Mouse (Mus musculus) limb, embryonic 13.5 days (tissue): ENCODE results near the gene Flcn. TPM values are rescaled to one million over a fixed set of nuclear protein-coding genes. Genes with fewer than 3 reads are reported as not detected.

Experiments
- ATAC-seq: fragments of 200-750 bp; cut with Nextera tagmentation; 2 replicates; pipeline ENCODE4 v1.8.0; 2017; ENCODE audit warnings: low read depth, moderate number of reproducible peaks, moderate TSS enrichment; ENCODE audit not compliant: low FRiP score
- H3K27ac ChIP-seq: fragments of 300-500 bp; sonication (generic); 2 replicates; pipeline ENCODE4 v1.5.1; 2015; ENCODE audit warnings: inconsistent platforms, mild to moderate bottlenecking, moderate library complexity
- H3K27me3 ChIP-seq: fragments of 300-500 bp; sonication (generic); 2 replicates; pipeline ENCODE4 v1.6.1; 2015; ENCODE audit warnings: mild to moderate bottlenecking, inconsistent platforms
- H3K36me3 ChIP-seq: fragments of 300-500 bp; sonication (generic); 2 replicates; pipeline ENCODE4 v1.6.1; 2015; ENCODE audit warnings: inconsistent platforms, mild to moderate bottlenecking, moderate library complexity
- H3K4me1 ChIP-seq: fragments of 300-500 bp; sonication (generic); 2 replicates; pipeline ENCODE4 v1.6.1; 2015; ENCODE audit warnings: inconsistent platforms
- H3K4me2 ChIP-seq: fragments of 300-500 bp; sonication (generic); replicated peaks from 2 replicates; pipeline ENCODE4 v1.6.1; 2015; ENCODE audit warnings: inconsistent platforms, mild to moderate bottlenecking, moderate library complexity
- H3K4me3 ChIP-seq: fragments of 300-500 bp; sonication (generic); 2 replicates; pipeline ENCODE4 v1.5.1; 2015; ENCODE audit warnings: moderate library complexity, mild to moderate bottlenecking, inconsistent platforms
- H3K9ac ChIP-seq: fragments of 300-500 bp; sonication (generic); 2 replicates; pipeline ENCODE4 v1.6.1; 2015; ENCODE audit warnings: mild to moderate bottlenecking, inconsistent platforms
- H3K9me3 ChIP-seq: fragments of 300-500 bp; sonication (generic); 2 replicates; pipeline ENCODE4 v1.6.1; 2016; ENCODE audit warnings: inconsistent platforms
- WGBS: fragments of 180-500 bp; shearing (Covaris S2); methylation state at CpG from one replicate; pipeline ENCODE4 v1.1.7; 2015; 5-methylcytosine and 5-hydroxymethylcytosine counted together
- polyA plus RNA-seq: library from polyadenylated mRNA; unstranded; fragments of >200 nt; fragmentation: Nextera tagmentation; extraction: Ambion mirVana; gene quantifications from 2 replicates; pipeline ENCODE4 v1.2.1, GENCODE M21; 2015

Flcn gene
- polyA plus RNA-seq, 1 experiment from 2014 or later = 40.8 TPM

DNA sequence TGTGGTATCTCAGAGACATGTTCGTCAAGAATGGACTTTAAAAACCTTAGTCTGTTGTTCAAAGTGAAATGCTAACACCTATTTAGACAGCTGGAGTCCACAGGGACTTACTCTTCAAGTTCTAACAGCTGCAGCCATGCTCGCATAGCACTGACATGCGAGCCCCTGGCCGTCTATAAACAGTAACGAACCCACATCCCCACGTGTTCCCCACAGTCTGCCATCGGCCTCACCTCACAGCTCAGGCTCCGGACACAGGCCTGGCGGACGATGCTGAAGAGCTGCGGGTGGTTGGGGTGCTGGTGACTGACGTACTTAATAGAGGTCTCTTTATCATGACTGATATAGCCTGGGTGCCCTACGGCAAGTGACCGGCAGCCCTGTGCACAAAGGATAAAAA lies 6.3 kb downstream of the Flcn start:
- Histone ChIP-seq H3K4me2 (no peak overlapping the region), H3K27ac (no peak overlapping the region), H3K36me3 (peaks cover 94% of the 10 kb centered on the region), H3K9ac (0 out of 2 replicates have a peak overlapping the region, but pooled peaks have one; percentile 31), H3K27me3 (no peaks in the 10 kb centered on the region), H3K4me1 (peaks cover 3% of the 10 kb centered on the region), H3K4me3 (no peak overlapping the region), H3K9me3 (no peaks in the 10 kb centered on the region)
- WGBS = 65% methylated on average over 14 of the region's 14 CpGs
- ATAC-seq = no peak

DNA sequence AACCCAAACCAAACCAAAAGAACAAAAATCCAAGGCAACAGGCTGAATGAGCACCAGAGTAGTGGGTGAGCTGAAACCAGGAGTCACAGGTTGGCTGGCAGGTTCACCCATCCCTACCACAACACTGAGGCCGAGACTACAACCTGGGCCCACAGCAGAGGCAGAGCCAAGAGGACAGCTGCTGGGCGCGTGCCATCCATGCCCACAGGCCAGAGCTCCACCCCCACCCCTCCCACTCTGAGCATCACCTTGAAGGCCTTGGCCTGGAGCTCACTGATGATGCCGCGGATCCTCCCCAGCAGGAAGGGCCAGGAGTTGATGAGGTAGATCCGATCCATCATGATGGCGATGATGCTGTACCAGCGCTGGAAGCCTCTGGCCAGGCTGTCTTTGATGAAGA lies 7.9 kb downstream of the Flcn start:
- Histone ChIP-seq H3K4me2 (no peak overlapping the region), H3K9ac (no peak overlapping the region), H3K4me1 (no peaks in the 10 kb centered on the region), H3K27me3 (no peaks in the 10 kb centered on the region), H3K27ac (no peak overlapping the region), H3K36me3 (peaks cover 100% of the 10 kb centered on the region), H3K9me3 (no peaks in the 10 kb centered on the region), H3K4me3 (no peak overlapping the region)
- WGBS = 95% methylated on average over 8 of the region's 8 CpGs
- ATAC-seq = no peak

DNA sequence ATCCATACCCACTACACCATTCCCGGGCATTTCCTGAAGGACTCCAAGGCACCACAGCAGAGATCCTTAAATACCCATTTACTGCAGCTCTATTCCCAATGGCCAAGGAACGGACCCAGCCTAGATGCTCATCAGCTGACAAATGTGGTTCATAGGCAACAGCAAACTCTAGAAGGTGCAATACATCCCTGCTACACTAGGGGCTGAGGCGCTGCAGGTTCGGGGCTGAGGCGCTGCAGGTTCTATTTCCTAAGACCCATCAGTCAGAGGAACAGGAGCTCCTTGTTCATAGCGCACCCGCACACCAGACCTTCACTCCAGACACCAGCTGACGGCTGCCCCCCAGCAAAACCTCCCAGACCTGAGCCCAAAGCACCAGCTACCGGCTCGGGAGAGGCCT lies 9.4 kb downstream of the Flcn start:
- Histone ChIP-seq H3K4me2 (no peak overlapping the region), H3K36me3 (peaks cover 100% of the 10 kb centered on the region), H3K27me3 (no peaks in the 10 kb centered on the region), H3K4me1 (no peaks in the 10 kb centered on the region), H3K27ac (no peak overlapping the region), H3K9ac (no peak overlapping the region), H3K9me3 (no peaks in the 10 kb centered on the region), H3K4me3 (no peak overlapping the region)
- no peak for ATAC-seq
- WGBS = 95% methylated on average over 10 of the region's 10 CpGs

DNA sequence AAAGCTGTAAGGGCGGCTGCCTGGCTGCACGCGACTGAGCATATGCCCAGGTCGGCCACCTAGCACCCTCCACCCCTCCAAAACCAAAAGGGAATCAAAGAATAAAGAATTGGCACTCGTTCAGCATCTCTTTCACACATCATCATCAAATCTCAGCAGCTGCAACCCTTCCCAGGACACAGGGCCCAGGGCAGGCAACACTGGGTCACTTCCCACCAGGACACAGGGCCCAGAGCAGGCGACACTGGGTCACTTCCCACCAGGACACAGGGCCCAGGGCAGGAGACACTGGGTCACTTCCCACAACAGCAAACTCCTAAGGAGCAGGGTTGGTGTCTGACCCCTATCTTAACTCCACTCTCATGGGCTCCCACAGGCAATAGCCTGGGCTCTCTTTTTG lies 16.4 kb downstream of the Flcn start:
- no peak overlapping the region for H3K27ac ChIP-seq
- no peak for ATAC-seq
- peaks cover 74% of the 10 kb centered on the region for H3K36me3 ChIP-seq
- no peak overlapping the region for H3K4me2 ChIP-seq
- H3K9ac ChIP-seq = no peak overlapping the region
- no peaks in the 10 kb centered on the region for H3K4me1 ChIP-seq
- WGBS = 91% methylated on average over 6 of the region's 6 CpGs
- H3K27me3 ChIP-seq = no peaks in the 10 kb centered on the region
- no peaks in the 10 kb centered on the region for H3K9me3 ChIP-seq
- no peak overlapping the region for H3K4me3 ChIP-seq

DNA sequence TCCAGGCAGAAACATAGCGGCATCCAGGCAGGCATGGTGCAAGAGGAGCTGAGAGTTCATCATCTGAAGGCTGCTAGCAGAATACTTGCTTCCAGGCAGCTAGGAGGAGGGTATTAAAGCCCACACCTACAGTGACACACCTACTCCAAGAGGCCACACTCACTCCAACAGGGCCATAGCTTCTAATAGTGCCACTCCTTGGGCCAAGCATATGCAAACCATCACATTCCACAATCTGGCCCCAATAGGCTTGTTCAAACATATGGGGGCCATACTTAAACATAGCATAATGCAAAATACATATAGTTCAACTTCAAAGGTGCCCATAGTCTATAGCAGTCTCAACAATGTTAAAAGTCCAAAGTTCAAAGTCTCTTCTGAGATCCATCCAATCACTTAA lies 20.5 kb downstream of the Flcn start:
- Histone ChIP-seq H3K4me1 (peaks cover 10% of the 10 kb centered on the region), H3K9me3 (no peaks in the 10 kb centered on the region), H3K4me2 (no peak overlapping the region), H3K9ac (no peak overlapping the region), H3K27me3 (peaks cover 6% of the 10 kb centered on the region), H3K36me3 (peaks cover 33% of the 10 kb centered on the region), H3K4me3 (no peak overlapping the region), H3K27ac (no peak overlapping the region)
- 96% methylated on average over 1 of the region's 1 CpGs for WGBS
- ATAC-seq = no peak

DNA sequence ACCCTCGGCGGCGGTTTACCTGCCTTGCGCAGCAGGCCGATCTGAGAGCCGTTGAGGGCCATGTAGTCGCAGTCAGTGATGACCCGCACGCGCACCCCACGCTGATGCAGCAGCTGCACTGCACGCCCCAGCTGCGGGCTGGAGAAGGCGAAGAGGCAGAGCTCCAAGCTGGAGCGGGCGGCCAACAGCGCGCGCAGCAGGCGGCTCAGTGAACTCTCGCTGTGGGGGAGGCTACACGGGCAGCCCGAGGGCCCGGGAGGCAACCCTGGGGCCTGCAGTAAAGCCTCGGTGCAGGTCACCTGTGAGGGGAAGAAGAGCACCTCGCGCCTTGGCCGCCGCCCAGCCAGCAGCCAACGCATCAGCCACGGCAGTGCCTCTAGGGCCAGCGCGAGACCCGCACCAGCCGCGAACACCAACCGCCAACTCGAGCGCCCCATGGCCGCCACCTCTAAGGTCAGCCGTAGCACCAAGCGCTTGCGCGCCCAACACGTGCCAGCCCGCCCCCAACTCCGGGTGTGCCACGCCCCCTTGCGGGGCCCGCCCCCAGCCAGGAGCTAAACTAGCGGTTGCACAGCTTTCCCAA lies 22.5 kb downstream of the Flcn start, which contains the start of gene Pld6:
Gene Pld6, minus strand, starts transcription at position 447 of the 583 bp plus-strand sequence.
- peak within 1 kb of the TSS; percentile 55 for H3K4me3 ChIP-seq
- no peaks in the 10 kb centered on the region for H3K9me3 ChIP-seq
- H3K27ac ChIP-seq = no peak within 1 kb of the TSS
- peaks cover 10% of the 10 kb centered on the region for H3K4me1 ChIP-seq
- H3K4me2 ChIP-seq = peak within 1 kb of the TSS; percentile 97
- peaks cover 13% of the 10 kb centered on the region for H3K36me3 ChIP-seq
- peaks cover 6% of the 10 kb centered on the region for H3K27me3 ChIP-seq
- peak within 1 kb of the TSS; percentile 75 for H3K9ac ChIP-seq
- ATAC-seq = peak; percentile 85
- WGBS = under 1% methylated on average over 51 of the region's 51 CpGs

DNA sequence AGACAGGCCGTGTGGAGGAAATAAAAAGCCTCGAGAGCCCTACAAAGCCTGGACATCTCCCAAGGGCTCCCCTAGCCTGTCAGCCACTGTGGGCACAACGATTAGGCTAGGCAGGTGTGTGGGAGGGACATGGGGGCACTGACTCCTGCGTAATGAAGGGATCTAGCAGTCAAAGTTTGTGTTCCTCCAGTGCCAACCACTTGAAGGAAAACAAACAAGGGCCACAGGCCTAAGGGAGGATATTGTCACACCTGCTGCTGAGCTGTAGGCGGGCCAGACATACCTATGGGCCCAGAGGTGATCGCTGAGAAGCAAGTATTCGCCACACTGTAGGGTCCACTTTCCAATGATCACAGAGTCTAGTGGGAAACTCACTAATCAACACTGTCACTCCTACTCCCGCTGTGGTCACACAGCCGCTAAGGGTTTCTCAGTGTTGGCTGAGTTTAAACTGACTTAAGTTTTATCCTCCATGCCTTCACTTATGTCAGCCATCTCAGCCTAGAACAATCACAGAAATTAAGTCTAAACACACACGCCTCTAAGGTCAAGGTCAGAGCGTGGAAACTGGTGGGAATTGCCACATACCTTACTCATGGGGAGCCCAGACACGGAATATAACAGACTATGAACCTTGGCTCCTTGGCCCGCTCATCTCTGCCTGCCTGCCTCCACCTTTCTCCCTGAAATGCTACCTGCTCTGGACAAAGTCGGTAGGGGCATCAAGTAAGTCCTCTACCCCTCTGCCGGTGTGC lies 23.2 kb downstream of the Flcn start:
- Histone ChIP-seq H3K4me3 (peak overlapping the region; percentile 55), H3K9ac (peak overlapping the region; percentile 75), H3K27ac (no peak overlapping the region), H3K4me2 (peak overlapping the region; percentile 97), H3K36me3 (peaks cover 6% of the 10 kb centered on the region), H3K9me3 (no peaks in the 10 kb centered on the region), H3K27me3 (peaks cover 6% of the 10 kb centered on the region), H3K4me1 (peaks cover 10% of the 10 kb centered on the region)
- WGBS = 52% methylated on average over 15 of the region's 15 CpGs
- no peak for ATAC-seq

DNA sequence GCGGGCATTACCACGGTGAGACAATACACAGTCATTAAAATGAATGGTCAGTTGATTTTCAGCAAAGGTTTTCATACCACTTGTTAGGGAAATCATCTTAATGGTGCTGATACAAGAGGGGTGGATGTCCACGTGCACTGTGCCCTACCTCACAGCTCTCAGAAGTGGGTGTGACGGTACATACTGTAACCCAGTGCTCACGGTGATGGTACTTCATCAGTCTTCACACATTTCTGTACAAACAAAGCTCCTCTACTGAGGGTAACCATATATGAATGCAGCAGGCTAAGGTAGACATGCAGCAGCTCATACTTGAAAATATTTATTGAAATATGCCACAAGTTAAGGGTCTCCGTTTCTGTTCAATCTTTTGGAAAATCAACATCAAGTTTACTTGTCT lies 26.2 kb downstream of the Flcn start:
- Histone ChIP-seq H3K4me2 (no peak overlapping the region), H3K27ac (no peak overlapping the region), H3K4me1 (peaks cover 10% of the 10 kb centered on the region), H3K4me3 (no peak overlapping the region), H3K9ac (no peak overlapping the region), H3K36me3 (peaks cover 4% of the 10 kb centered on the region), H3K27me3 (peaks cover 6% of the 10 kb centered on the region), H3K9me3 (no peaks in the 10 kb centered on the region)
- ATAC-seq = no peak
- 92% methylated on average over 6 of the region's 6 CpGs for WGBS

DNA sequence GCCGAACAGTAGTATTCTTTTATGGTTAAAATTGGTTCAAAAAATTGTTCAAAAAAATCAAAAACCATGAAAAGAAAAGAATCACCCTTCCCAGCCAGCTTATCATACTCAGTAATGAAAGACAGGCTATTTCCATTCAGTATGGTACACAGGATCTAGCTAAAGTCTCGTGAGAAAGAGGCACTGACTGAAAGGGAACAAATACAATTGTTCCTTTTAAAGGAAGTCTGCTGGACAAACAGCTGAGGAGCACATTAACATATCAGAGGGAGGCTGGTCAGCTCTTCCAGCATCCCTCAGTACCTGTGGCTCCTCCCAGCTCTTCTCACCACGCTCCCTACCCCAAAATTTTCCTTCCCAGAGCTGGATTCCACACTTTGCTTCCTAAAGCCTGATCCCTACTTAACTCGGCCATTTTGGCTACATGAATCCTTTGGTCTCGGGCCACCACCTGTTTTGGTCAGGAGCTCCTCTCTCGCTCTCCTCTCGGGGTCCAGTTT lies 27.7 kb downstream of the Flcn start:
- Histone ChIP-seq H3K4me2 (no peak overlapping the region), H3K27ac (no peak overlapping the region), H3K4me1 (peaks cover 5% of the 10 kb centered on the region), H3K27me3 (peaks cover 3% of the 10 kb centered on the region; the same call in 1 of the 2 replicates), H3K4me3 (no peak overlapping the region), H3K9ac (no peak overlapping the region), H3K9me3 (no peaks in the 10 kb centered on the region), H3K36me3 (peaks cover 17% of the 10 kb centered on the region)
- WGBS = 80% methylated on average over 7 of the region's 7 CpGs
- ATAC-seq = no peak

DNA sequence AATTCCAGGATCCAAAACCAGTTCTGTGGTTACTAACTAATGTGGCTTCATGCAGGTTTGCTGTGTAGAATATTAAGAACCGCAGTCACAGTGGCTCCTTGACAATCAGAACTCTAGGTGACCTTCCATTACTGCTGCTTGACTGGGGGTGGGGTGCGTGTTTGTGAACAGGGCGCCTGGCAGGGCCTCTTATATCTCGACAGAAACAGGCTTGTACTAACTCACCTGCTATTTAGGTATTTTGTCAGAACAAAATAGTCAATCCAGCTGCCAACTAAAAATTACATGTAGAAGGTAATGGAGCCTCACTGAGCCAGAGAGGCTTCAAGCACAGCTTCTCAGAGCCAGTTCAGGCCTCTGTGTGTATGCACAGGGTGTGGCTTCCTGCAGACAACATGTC lies 29.6 kb downstream of the Flcn start:
- no peaks in the 10 kb centered on the region for H3K4me1 ChIP-seq
- 85% methylated on average over 4 of the region's 4 CpGs for WGBS
- H3K27ac ChIP-seq = no peak overlapping the region
- no peaks in the 10 kb centered on the region for H3K27me3 ChIP-seq
- H3K9me3 ChIP-seq = no peaks in the 10 kb centered on the region
- H3K4me2 ChIP-seq = no peak overlapping the region
- H3K9ac ChIP-seq = no peak overlapping the region
- H3K36me3 ChIP-seq = peaks cover 36% of the 10 kb centered on the region
- ATAC-seq = no peak
- no peak overlapping the region for H3K4me3 ChIP-seq

DNA sequence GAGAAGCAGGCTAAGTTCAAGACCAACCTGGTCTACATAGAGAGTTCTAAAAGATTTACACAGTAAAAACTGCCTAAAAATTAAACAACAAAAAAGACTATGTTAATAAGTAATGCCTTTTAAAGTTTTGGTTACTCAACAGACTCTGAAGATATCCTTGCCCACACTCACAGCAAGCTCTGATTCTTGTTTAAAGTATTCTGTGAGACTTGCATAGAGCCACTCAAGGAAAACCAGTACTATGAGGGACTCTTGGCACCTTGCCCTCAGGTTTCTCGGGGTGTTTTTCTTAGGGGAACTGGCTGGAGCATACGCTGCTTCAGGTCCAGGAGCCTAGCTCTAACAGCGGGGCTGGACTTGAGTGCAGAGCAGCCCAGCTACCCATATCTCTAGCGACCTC lies 30.4 kb downstream of the Flcn start:
- WGBS = 85% methylated on average over 4 of the region's 4 CpGs
- no peaks in the 10 kb centered on the region for H3K9me3 ChIP-seq
- H3K27ac ChIP-seq = no peak overlapping the region
- H3K4me1 ChIP-seq = no peaks in the 10 kb centered on the region
- peaks cover 44% of the 10 kb centered on the region for H3K36me3 ChIP-seq
- H3K27me3 ChIP-seq = no peaks in the 10 kb centered on the region
- no peak overlapping the region for H3K4me3 ChIP-seq
- no peak overlapping the region for H3K4me2 ChIP-seq
- no peak for ATAC-seq
- no peak overlapping the region for H3K9ac ChIP-seq

DNA sequence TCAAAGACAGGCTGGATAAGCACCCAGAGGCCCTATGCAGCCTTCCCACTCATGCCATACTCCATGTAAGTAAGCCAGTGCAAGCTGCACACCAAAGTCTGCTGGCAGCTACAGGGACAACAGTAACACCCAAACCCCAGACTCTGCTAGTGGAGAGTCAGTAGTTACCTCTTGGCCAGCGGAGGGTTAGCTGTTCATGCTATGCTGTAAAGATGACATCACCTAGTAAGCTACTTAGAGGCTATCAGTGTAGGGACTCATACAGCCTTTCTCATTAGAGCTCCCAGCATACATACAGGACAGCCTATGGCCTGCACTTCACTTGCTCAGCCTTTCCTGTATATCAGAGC lies 31.0 kb downstream of the Flcn start:
- Histone ChIP-seq H3K36me3 (peaks cover 50% of the 10 kb centered on the region), H3K4me1 (no peaks in the 10 kb centered on the region), H3K27ac (no peak overlapping the region), H3K4me2 (no peak overlapping the region), H3K9ac (no peak overlapping the region), H3K4me3 (no peak overlapping the region), H3K9me3 (no peaks in the 10 kb centered on the region), H3K27me3 (no peaks in the 10 kb centered on the region)
- WGBS = 75% methylated on average over 1 of the region's 1 CpGs
- ATAC-seq = peak; percentile 51; the same call in 1 of the 2 replicates
